Mouse (Mus musculus) kidney, postnatal 0 days (tissue): ENCODE results near the gene Abracl. TPM values are rescaled to one million over a fixed set of nuclear protein-coding genes. Genes with fewer than 3 reads are reported as not detected.

Experiments
- ATAC-seq: fragments of 200-750 bp; cut with Nextera tagmentation; replicated peaks from 2 replicates; pipeline ENCODE4 v1.8.0; 2017; ENCODE audit warnings: low read depth, moderate number of reproducible peaks, moderate TSS enrichment, moderate library complexity; ENCODE audit not compliant: low FRiP score
- DNase-seq: peaks from one replicate; pipeline ENCODE4 v3.0.0-alpha.2; 2016; ENCODE audit warnings: low spot score
- H3K27ac ChIP-seq: fragments of 300-500 bp; sonication (generic); 2 replicates; pipeline ENCODE4 v1.5.1; 2014; ENCODE audit warnings: mild to moderate bottlenecking
- H3K27me3 ChIP-seq: fragments of 300-500 bp; sonication (generic); 2 replicates; pipeline ENCODE4 v1.6.1; 2014; ENCODE audit warnings: low read length, mixed read lengths; ENCODE audit not compliant: insufficient read depth
- H3K36me3 ChIP-seq: fragments of 300-500 bp; sonication (generic); 2 replicates; pipeline ENCODE4 v1.6.1; 2014; ENCODE audit warnings: low read length, mixed read lengths; ENCODE audit not compliant: insufficient read depth
- H3K4me1 ChIP-seq: fragments of 300-500 bp; sonication (generic); replicated peaks from 2 replicates; pipeline ENCODE4 v1.6.1; 2014; ENCODE audit warnings: antibody characterized with exemption, low read length, mixed read lengths; ENCODE audit not compliant: insufficient read depth
- H3K4me2 ChIP-seq: fragments of 300-500 bp; sonication (generic); 2 replicates; pipeline ENCODE4 v1.6.1; 2014; ENCODE audit warnings: mild to moderate bottlenecking, low read length, moderate library complexity, mixed read lengths
- H3K4me3 ChIP-seq: fragments of 300-500 bp; sonication (generic); replicated peaks from 2 replicates; pipeline ENCODE4 v1.5.1; 2014; ENCODE audit warnings: low read depth, low read length
- H3K9ac ChIP-seq: fragments of 300-500 bp; sonication (generic); 2 replicates; pipeline ENCODE4 v1.6.1; 2014; ENCODE audit warnings: low read depth, low read length
- H3K9me3 ChIP-seq: fragments of 300-500 bp; sonication (generic); replicated peaks from 2 replicates; pipeline ENCODE4 v1.6.1; 2016; ENCODE audit warnings: low read length, inconsistent platforms, mixed read lengths
- CTCF ChIP-seq: IDR thresholded peaks from 2 replicates; pipeline ENCODE4 v1.5.1; 2016; ENCODE audit warnings: antibody characterized with exemption, low read depth, mild to moderate bottlenecking, moderate library complexity
- WGBS: fragments of 180-500 bp; shearing (Covaris S2); extraction: QIAGEN DNeasy Blood & Tissue Kit; methylation state at CpG from one replicate; pipeline ENCODE4 v1.1.7; 2014; 5-methylcytosine and 5-hydroxymethylcytosine counted together
- polyA plus RNA-seq: library from polyadenylated mRNA; unstranded; fragments of >200 nt; fragmentation: Nextera tagmentation; extraction: Ambion mirVana; gene quantifications from 2 replicates; pipeline ENCODE4 v1.2.1, GENCODE M21; 2015

The Abracl gene
- polyA plus RNA-seq, 1 experiment from 2014 or later: 194 TPM

DNA sequence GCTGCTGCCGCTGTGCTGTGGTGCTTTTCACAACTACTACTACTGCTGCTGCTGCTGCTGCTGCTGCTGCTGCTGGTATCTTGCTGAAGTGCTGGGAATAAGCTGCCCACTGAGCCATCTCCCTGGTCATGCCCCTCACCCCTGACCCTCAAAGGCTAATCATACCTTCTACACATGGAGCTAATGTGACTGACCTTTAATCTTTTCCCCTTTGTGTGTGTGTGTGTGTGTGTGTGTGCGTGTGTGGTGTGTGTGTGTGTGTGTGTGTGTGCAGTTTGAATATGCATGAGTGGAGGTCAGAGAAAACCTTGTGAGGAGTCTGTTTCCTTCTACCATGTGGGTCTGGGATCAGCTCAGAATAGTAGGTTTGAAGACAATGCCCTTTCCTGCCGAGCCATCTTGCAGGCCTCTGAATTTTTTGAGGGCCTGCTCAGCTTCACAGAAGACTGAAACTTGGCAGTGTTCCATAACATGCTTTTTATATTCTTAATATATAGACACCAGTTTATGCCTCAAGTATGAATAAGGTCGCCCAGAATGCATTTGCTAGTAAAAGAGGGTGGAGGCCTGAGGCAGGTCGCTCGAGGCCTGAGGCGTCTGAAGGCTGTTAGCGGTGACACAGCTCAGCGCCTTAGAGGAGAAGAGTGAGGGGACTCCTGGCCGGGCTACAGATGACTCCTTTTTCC lies 44.8 kb upstream of the Abracl start:
- no peak overlapping the region for H3K4me2 ChIP-seq
- no peak overlapping the region for H3K4me3 ChIP-seq
- TF ChIP-seq CTCF: no peak
- peak overlapping the region; percentile 27; the same call in 1 of the 2 replicates for H3K27ac ChIP-seq
- H3K9ac ChIP-seq: no peak overlapping the region
- H3K27me3 ChIP-seq: no peaks in the 10 kb centered on the region
- ATAC-seq: no peak
- H3K4me1 ChIP-seq: peaks cover 9% of the 10 kb centered on the region
- 37% methylated on average over 10 of the region's 10 CpGs for WGBS
- no peaks in the 10 kb centered on the region for H3K36me3 ChIP-seq
- H3K9me3 ChIP-seq: no peaks in the 10 kb centered on the region
- DNase-seq: no peak

DNA sequence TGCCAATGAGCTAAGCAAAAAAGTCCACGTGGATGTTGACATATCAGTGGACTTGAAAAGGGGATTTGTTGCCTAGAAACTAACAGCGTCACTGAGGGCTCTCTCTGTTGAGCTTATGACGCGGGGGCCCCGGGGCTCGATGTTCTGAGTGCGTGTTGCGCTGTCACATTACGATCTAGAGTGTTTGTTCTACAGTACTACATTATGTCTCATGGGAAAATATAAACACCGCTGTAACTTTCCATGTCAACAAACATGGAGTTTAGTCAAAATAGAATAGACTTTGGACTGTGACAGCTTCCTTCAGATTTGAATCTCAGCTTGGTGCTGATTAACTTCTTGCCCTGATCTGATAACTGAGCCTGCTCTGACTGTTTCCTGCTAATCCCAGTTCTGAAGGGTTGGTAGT lies 42.9 kb upstream of the Abracl start:
- no peak for DNase-seq
- no peak for TF ChIP-seq CTCF

DNA sequence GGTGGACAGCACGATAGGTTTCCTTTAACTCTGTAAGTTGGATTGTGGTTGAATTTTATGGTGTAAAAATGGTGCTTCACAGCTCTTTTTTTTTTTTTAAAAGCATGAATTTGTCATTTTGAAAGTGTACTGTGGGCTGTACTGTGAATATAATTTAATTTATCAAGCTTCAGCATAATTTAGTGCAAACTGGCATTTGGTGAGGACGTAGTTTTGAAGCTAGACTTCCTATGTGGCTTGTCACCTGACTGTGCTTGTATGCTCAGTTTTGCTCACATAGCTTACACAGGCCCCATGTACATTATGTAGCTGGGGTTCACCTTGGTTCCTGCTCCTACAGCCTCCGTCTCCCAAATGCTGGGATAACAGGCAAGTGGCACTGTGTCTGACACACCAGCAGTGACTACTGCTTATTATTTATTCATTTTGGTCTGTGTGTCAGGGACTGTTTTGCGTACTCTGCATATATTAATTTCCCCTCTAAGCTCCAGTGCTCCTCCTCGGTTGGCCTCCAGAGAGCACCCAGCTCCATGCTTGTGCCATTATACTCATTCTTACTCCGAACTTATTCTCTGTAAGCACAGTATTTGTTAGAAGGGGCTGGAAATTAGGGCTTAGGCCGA lies 41.6 kb upstream of the Abracl start:
- no peak overlapping the region for H3K9ac ChIP-seq
- peaks cover 8% of the 10 kb centered on the region; the same call in 1 of the 2 replicates for H3K4me1 ChIP-seq

More for the DNA sequence above, 42.9 kb upstream of the Abracl start:
- H3K36me3 ChIP-seq: no peaks in the 10 kb centered on the region
- peak; percentile 57 for ATAC-seq
- H3K9ac ChIP-seq: no peak overlapping the region
- no peaks in the 10 kb centered on the region for H3K27me3 ChIP-seq
- H3K4me1 ChIP-seq: peaks cover 12% of the 10 kb centered on the region
- H3K27ac ChIP-seq: no peak overlapping the region
- H3K9me3 ChIP-seq: no peaks in the 10 kb centered on the region
- 84% methylated on average over 10 of the region's 10 CpGs for WGBS
- H3K4me3 ChIP-seq: no peak overlapping the region
- H3K4me2 ChIP-seq: no peak overlapping the region

DNA sequence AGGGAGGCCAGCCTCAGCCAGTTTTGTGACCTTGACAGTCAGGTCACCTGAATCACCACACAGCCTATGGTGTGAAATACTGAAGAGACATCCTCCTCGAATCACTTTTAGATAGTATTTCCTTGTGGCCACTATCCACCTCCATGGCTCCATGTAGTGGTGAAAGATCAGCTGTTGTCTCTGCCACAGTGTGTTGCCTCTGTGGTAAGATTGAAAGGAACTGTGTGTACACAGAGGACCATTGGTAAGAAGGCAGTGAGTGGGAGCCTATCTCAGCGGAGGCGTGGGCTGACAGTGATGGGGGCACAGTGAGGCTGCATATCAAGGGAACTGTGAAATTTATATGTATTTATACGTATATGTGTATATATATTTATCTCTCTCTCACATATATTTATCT lies 38.4 kb upstream of the Abracl start:
- ATAC-seq (no peak), DNase-seq (no peak)
- Histone ChIP-seq H3K9ac (no peak overlapping the region), H3K4me1 (peaks cover 23% of the 10 kb centered on the region), H3K27ac (no peak overlapping the region), H3K4me2 (no peak overlapping the region), H3K9me3 (no peaks in the 10 kb centered on the region), H3K27me3 (no peaks in the 10 kb centered on the region), H3K4me3 (no peak overlapping the region), H3K36me3 (no peaks in the 10 kb centered on the region)
- no peak for TF ChIP-seq CTCF
- 87% methylated on average over 4 of the region's 4 CpGs for WGBS

More for the DNA sequence above, 41.6 kb upstream of the Abracl start:
- no peaks in the 10 kb centered on the region for H3K36me3 ChIP-seq
- WGBS: 87% methylated on average over 7 of the region's 7 CpGs
- no peak overlapping the region for H3K4me2 ChIP-seq
- no peak for ATAC-seq
- no peak for TF ChIP-seq CTCF
- no peak overlapping the region for H3K27ac ChIP-seq
- no peak for DNase-seq
- H3K27me3 ChIP-seq: no peaks in the 10 kb centered on the region
- no peaks in the 10 kb centered on the region for H3K9me3 ChIP-seq
- no peak overlapping the region for H3K4me3 ChIP-seq

DNA sequence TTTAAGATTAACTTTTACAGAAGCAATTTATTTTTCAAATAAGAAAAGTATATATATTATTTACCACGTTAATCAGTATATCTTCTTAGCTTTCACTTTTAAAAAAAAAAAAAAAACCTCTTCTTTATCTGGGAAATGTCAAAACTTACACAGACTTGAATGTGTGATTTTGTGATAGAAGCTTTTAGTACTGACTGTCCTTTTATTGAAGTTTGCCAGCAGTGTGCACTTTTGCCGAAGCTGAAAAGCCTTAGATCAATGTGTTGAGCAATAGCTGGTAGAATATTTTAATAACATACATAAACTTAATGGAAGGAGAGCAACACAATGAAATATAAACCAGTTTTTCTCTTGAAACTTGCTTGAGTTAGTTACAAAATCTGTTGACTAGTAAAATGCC lies 37.7 kb upstream of the Abracl start:
- no peak overlapping the region for H3K9ac ChIP-seq
- no peaks in the 10 kb centered on the region for H3K9me3 ChIP-seq
- no peak overlapping the region for H3K4me2 ChIP-seq
- H3K27ac ChIP-seq: no peak overlapping the region
- no peaks in the 10 kb centered on the region for H3K27me3 ChIP-seq
- DNase-seq (no peak), ATAC-seq (no peak)
- peaks cover 21% of the 10 kb centered on the region for H3K4me1 ChIP-seq
- no peak for TF ChIP-seq CTCF
- no peak overlapping the region for H3K4me3 ChIP-seq
- 87% methylated on average over 2 of the region's 2 CpGs for WGBS
- no peaks in the 10 kb centered on the region for H3K36me3 ChIP-seq

DNA sequence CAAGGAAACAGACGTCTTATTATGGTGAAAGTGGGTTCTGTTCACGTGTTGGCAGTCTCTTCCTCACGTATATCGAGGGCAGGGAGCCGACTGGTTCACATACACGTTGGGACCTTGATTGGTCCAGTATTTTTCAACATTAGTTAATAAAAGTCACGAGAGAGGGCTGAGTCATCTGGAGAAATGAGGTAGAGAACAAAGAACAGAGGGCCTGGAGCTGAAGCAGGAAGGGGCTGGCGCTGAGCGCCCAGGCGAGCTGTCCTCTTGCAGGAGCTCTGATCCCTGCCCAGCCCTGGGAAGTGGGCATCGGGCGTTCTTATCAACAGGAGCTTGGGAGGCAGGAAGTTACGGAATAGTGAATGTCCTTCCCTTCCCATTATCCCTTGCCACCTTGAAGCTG lies 36.7 kb upstream of the Abracl start:
- Histone ChIP-seq H3K9ac (no peak overlapping the region), H3K9me3 (no peaks in the 10 kb centered on the region), H3K36me3 (no peaks in the 10 kb centered on the region), H3K4me3 (no peak overlapping the region), H3K4me1 (peaks cover 21% of the 10 kb centered on the region), H3K27me3 (no peaks in the 10 kb centered on the region), H3K27ac (no peak overlapping the region), H3K4me2 (no peak overlapping the region)
- no peak for ATAC-seq
- no peak for TF ChIP-seq CTCF
- 76% methylated on average over 13 of the region's 13 CpGs for WGBS
- no peak for DNase-seq
